Mouse (Mus musculus) kidney, postnatal 25 days (tissue): ENCODE results near the gene Zfp280d.
"Not testable (repeated sequence)": the region's sequence is repeated elsewhere in the genome, so short reads cannot be mapped to it uniquely, and the experiment has no call there.

Experiments used
- DNase-seq, 2 experiments: peaks; one replicate each; pipeline ENCODE4 v3.0.0; 2021; ENCODE audit warnings: mixed read lengths in 2 of 2

Gene Zfp280d

DNA sequence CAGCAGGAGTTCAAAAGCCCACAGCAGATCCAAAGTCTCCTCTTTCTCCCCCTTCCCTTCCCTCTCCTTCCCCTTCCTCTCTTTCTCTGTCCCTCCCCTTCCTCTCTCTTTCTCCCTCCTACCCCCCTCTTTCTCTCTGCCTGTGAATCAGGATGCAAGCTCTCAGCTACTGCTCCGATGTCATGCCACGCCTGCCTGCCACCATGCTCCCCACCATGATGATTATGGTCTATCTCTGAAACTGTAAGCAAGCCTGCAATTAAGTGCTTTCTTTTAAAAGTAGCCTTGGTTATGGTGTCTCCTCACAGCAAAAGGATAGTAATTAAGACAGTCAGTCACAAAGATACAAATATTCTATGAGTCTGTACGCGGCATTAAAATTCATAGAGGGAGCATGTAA lies 100.3 kb downstream of the Zfp280d start:
- no peak for DNase-seq

GRCm38 (mm10) chr9:72375639-72376038 lies 101.0 kb downstream of the Zfp280d start:
- no peak for DNase-seq

GRCm38 (mm10) chr9:72385786-72386185 lies 111.1 kb downstream of the Zfp280d start:
- no peak for DNase-seq

DNA sequence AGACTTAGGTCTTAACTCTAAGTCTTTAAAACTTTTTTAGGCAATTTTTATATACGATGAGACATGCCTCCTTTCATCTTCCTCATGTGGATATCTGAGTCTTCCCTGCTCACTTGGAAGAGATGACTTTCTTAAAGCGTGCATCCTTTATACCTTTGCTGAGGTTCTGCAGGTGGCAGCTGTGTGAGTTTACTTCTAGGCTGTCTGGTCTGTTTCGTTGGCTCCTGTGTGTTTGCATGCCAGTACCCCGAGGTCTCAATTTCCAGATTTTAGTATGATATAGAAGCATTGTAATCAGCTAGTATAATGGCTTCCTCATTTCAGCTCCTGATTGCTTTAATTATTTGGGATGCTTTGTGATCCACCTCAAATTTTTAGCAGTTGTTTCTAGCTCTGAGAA lies 114.3 kb downstream of the Zfp280d start:
- DNase-seq: no peak

DNA sequence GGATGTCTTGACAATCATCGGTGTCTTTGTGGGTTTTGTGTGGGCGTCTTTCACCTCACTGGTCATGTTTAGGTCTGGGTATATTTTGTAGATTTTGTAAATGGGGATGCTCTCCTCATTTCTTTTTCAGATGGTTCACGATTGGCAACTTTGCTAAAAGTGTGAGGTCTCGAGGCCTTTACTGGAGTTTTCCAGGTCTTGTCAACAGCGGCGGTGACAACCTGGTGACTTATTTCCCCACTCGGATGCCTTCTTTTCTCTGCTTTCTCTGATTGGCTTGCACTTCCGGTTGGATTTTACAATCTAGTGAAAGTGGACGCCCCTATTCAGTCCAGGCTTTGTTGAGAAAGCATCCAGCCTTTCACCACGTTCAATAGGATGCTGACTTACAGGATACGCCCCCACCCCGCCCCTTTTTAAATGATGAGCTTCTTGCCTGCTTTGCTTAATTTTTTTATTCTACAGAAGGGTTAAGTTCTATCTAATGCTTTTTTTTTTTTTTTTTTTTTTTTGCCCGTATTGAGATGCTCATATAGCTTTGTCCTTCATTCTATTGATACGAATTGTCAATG lies 114.9 kb downstream of the Zfp280d start:
- no peak for DNase-seq

DNA sequence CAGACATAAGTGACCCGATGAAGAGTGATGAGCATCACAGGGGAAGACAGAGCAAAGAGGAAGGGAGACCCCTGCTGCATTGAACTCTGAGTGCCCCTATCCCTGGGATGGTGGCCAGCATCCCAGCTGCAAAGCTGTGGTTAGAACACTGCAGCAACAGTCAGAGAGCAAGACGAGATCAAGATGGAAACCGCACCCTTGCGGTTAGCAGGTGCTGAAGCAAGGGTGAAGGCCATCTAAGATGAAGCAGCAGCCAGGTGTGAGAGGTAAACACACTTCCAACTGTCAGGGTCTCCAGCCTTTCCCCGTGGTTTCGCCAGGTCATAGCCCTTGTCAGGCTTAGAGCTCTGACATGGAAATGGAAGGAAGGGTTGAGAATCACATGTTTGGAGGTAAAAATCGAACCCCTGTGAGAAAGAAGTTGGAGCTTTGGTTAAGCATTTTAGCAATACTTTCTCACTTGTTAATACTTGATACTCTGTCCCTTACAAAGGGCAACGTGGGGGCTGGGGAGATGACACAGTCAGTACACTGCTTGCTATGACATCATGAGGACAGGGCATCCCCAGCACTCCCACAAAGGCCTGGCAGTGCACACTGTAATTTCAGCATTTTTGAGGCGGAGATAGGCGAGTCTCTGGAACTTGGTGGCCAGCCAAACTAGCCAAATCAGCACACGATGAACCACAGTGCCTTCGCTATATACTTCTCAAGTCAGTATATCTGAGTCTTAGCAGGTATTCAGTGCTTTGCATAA lies 115.8 kb downstream of the Zfp280d start:
- DNase-seq: no peak

DNA sequence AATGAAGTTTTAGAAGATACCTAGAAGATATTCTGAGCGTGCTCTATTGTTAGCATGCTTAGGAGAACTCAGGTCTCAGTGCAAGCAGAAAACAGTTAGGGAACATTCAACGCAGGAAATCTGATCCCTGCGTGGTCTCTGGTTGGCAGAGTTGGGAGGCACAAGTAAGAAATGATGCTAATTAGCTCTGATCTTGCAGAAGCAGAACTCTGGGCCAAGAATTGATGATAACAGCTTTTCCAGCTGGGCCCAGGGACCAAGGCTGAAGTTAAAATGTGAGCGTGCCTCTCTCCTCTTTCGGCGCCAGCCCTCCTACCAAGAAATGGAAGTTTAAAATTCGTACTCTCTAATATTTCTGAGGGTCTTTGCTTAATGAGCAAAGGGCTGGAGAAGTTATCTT lies 118.0 kb downstream of the Zfp280d start:
- no peak for DNase-seq

- no peak for DNase-seq
Observed at GRCm38 (mm10) chr9:72393238-72393637, 118.6 kb downstream of the Zfp280d start.

DNA sequence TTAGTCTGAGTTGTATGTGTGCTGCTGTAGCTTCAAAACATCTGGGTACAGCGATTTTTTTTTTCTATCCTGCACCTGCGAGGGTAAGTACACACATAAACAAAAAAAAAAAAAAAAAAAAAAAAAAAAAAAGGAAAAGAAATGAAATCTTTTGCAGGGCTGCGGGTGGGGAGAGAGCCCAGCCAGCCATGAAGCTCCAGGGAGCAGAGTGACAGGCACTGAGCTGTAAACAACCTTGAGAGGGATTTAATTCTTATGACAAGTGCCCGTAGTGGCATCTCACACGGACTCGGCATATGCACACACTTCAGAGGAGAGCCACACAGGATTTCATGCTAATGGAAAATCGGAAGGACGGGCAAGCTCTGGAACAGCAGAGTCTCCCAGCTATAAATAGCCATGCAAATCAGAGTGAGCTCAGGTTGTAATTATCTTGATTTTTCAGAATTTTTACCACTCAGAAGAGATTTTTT lies 119.2 kb downstream of the Zfp280d start:
- no peak for DNase-seq

DNA sequence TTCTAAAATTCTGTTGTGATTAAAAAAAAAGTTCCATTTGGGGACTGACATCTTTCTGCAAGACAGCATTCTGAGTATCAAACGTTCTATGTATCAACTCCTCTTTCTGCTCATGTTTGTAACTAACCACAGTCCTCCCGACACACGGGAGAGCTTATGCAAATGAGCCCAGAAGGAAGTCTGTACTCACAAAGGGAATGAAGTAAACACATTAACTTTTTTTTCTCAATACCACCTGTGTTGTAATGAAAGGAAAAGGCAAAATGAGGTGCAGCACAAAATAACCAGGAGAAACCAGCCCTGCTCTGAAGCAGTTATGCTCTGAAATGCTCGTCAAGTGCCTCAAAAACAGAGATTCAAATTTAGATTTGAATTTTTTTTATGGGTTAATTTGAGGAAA lies 125.5 kb downstream of the Zfp280d start:
- no peak for DNase-seq

DNA sequence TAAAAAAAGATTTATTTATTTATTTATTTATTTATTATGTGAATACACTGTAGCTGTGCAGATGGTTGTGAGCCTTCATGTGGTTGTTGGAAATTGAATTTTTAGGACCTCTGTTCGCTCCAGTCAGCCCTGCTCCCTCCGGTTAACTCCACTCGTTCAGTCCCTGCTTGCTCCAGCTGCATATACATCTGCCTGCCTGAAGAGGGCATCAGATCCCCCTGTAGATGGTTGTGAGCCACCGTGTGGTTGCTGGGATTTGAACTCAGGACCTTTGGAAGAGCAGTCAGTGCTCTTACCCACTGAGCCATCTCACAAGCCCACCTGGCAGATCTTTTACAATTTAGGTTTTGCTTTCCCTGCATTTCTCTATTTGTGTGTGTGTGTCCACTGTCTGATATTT lies 127.1 kb downstream of the Zfp280d start:
- not testable (repeated sequence) for DNase-seq

DNA sequence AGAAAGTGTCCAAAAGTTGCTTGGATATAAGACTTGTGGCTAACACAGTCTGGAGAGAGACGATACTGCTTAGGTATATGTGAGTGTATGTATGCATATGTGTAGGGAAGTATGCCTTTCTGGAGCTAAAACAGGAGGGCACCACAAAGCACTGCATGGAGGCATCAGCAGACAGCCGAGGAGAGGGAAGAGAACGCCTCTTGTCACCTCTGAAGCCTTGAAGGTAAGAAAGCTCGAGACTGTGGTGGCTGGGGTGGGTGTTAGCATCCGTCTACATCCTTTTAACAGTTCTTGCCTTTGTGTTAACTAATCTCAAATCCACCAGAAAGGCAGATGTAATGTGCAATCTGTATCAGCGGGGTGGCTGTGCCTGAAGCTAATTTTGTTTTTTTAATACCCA lies 128.8 kb downstream of the Zfp280d start:
- no peak for DNase-seq

GRCm38 (mm10) chr9:72404446-72404845 lies 129.8 kb downstream of the Zfp280d start:
- no peak for DNase-seq

- no peak for DNase-seq
Observed at GRCm38 (mm10) chr9:72404934-72405333, 130.3 kb downstream of the Zfp280d start.

DNA sequence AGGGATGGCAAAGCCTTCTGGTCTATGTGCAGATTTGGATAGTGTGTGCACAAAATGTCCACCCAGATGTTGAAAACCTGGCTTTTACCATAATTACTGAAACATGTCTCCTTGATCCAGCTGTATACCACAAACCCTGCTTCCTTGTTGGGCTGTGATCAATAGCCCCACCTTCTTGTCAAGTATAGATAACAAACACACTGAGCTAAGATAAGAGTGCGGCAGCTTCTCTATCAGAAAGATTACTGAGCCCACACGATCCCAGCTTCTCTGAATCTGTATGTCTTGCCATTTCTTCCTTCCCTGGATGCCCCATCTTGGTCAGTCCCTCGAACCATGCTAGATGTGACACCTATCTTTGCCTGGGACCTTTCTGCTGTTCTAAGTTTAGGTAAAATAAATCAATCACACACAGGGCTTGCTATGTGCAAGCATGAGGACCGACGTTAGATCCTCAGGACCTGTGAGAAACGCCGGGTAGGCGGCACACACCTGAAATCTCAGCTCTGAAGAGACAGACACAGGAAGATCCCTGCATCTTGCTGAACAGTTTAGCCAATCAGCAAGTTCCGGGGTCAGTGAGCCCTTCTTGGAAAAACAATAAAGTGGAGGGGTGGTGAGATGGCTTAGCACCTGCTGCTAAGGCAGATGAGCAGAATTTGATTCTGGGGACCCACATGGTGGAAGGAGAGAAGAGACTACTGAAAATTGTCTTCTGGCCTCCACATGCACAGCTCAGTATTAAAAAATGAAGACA lies 131.4 kb downstream of the Zfp280d start:
- DNase-seq: no peak

DNA sequence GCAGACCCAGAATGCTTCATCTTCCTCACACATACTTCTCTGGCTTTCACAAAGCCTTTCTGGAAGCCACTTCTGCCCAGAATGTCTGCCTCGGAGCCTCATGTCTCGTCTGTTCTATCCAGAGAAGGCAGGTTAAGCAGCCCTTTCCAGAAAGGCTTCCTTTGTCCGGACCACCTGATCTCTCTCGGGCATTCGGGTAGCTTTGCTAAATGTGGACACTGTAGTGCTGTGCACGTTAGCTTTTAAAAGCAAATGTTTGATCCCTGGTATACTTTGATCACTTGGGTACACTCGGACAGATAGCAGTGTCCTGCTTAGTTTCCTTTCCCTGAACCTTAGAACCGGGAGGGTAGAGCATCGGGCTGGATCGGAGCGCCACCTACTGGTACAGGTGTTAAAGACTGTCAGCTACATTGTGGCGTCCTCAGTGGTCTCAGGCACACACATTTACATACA lies 133.5 kb downstream of the Zfp280d start:
- DNase-seq: peak; percentile 71 to 88

DNA sequence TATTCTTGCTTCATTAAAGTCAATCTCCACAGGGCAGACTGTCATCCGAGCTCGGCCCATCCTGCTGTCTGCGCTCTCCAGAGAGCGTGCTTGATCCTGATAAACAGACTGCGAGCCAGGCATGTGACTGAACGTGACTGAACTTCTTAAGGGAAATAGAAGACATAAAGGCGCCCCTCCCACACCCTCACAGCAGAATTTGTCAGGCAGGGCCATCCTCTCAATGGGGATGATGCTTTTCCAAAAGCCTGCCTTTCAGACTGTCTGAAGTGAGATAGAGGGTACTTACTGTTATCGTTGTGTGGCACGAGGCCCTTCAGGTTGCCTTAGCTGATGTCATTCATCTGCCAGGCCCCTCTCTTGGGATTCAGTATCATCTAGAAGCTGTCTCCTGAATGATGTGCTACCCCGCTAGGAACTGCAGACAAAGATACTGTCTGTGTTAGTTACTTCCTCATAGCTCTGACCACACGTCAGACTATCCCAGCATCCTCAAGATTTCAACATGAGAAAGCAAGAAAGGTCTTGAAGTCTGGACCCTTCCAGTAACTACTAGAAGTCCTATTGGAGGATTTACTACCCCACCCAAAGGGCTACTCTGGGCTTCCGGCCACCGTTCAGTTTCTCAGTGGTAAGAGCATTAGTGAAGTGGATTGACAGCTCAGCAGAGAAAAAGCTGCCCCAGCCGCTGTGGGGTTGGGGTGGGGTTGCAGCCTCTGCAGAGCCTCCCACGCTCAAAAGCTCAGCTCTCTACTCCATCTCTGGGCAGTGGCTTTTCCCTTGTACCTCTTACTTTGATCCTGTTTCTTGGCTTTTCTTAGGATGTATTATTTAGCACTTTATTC lies 134.9 kb downstream of the Zfp280d start:
- no peak for DNase-seq

GRCm38 (mm10) chr9:72411746-72412145 lies 137.1 kb downstream of the Zfp280d start:
- no peak for DNase-seq
